Comparison of ENCODE assay signal across 31 mouse cellular contexts in genomic region chr12:76262918-76263317, GRCm38 (mm10). TPM values are rescaled to one million over a fixed set of nuclear protein-coding genes. Genes with fewer than 3 reads are reported as not detected.
"Had no signal": no experiment of that assay in that cellular context is flagged by ENCODE, and none has a peak within 500 bp of the region (broad histone marks: within the 10 kb centered on the region; RNA-seq: fewer than 3 reads in every experiment).

No protein-coding gene starts in this region.

- H3K27me3 ChIP-seq: limb, embryonic 12.5 days; limb, embryonic 15.5 days; midbrain, embryonic 12.5 days; neural tube, embryonic 13.5 days had no signal

- H3K9ac ChIP-seq: limb, embryonic 12.5 days; limb, embryonic 15.5 days; midbrain, embryonic 12.5 days; neural tube, embryonic 13.5 days had no signal

- DNase-seq: kidney, adult 2 months; kidney, postnatal 25 days; left cerebral cortex, postnatal 4 days; lung, adult 2 months; lung, postnatal 14 days; lung, postnatal 4 days; right cerebral cortex, adult 18-20 months; right cerebral cortex, postnatal 14 days; right cerebral cortex, postnatal 4 days; thymus, adult 2 months; thymus, postnatal 14 days; thymus, postnatal 4 days had no signal

- H3K4me1 ChIP-seq: limb, embryonic 12.5 days; limb, embryonic 15.5 days; midbrain, embryonic 12.5 days; neural tube, embryonic 13.5 days had no signal

- H3K36me3 ChIP-seq: midbrain, embryonic 12.5 days; neural tube, embryonic 13.5 days had no signal

- ATAC-seq: intestine, postnatal 0 days; midbrain, embryonic 16.5 days had no signal

- H3K9me3 ChIP-seq: limb, embryonic 12.5 days; limb, embryonic 15.5 days; midbrain, embryonic 12.5 days; neural tube, embryonic 13.5 days had no signal

- H3K4me2 ChIP-seq: limb, embryonic 12.5 days; limb, embryonic 15.5 days; midbrain, embryonic 12.5 days; neural tube, embryonic 13.5 days had no signal

- H3K27ac ChIP-seq: kidney, postnatal 0 days; limb, embryonic 12.5 days; limb, embryonic 15.5 days; midbrain, embryonic 12.5 days; neural tube, embryonic 13.5 days; stomach, postnatal 0 days had no signal

- H3K4me3 ChIP-seq: limb, embryonic 12.5 days; limb, embryonic 15.5 days; midbrain, embryonic 12.5 days; myocyte; neural tube, embryonic 13.5 days had no signal

RNA-seq across cellular contexts. Expression of gene Tex21, which starts 16.4 kb away (rescaled TPM):
- total RNA-seq: layer of hippocampus, adult 8-10 months; layer of hippocampus, postnatal 14 days; left cerebral cortex, adult 8-10 months; left cerebral cortex, postnatal 14 days; left cerebral cortex, postnatal 4 days; megakaryocyte progenitor cell, adult 5-6 weeks; neutrophil, adult 5-6 weeks had no signal
- polyA plus RNA-seq: intestine, postnatal 0 days; kidney, embryonic 14.5 days; large intestine, adult 2 months; limb, embryonic 12.5 days; limb, embryonic 15.5 days; lung, adult 2 months; lung, embryonic 16.5 days; midbrain, embryonic 12.5 days; midbrain, embryonic 16.5 days; myocyte; neural tube, embryonic 13.5 days; stomach, embryonic 14.5 days; stomach, postnatal 0 days; thymus, adult 2 months had no signal
